ENCODE assay signal across 8 mouse cellular contexts in genomic region chr2:114200932-114201559, GRCm38 (mm10). TPM values are rescaled to one million over a fixed set of nuclear protein-coding genes. Genes with fewer than 3 reads are reported as not detected.
A peak's percentile ranks its signal among the peaks of the same experiment; 100 is the strongest.
DNase-seq lines count a peak whose midpoint lies in the region; ATAC-seq and TF ChIP-seq lines count a peak whose summit lies in the region.

TSS of gene Zfp770 (minus strand) at chr2:114201469.

- no peak; the same call in 1 of the 2 replicates for TF ChIP-seq CTCF in gastrocnemius, adult 2 months (IDR thresholded peaks at IDR 0.05)
- no peak for TF ChIP-seq CTCF in hindbrain, postnatal 0 days (IDR thresholded peaks at IDR 0.05; ENCODE audit: low read depth)

- H3K27me3 ChIP-seq in hindbrain, postnatal 0 days (ENCODE audit: insufficient read depth, low read length), result no peaks in the 10 kb centered on the region

- peak; percentile 82 for DNase-seq in gastrocnemius, adult 2 months
- peak; percentile 91 for DNase-seq in hindbrain, postnatal 0 days (ENCODE audit: low spot score)
- peak; percentile 77 to 82 for DNase-seq in left cerebral cortex, adult 18-20 months (ENCODE audit: low spot score in 2 of 2)
- peak; percentile 84 to 86 for DNase-seq in lung, postnatal 4 days
- peak; percentile 91 for DNase-seq in retina, postnatal 1 day
- DNase-seq in thymus, postnatal 4 days, result peak; percentile 83

- WGBS in hindbrain, postnatal 0 days, result under 1% methylated on average over 36 of the region's 36 CpGs

- no peaks in the 10 kb centered on the region for H3K9me3 ChIP-seq in hindbrain, postnatal 0 days (ENCODE audit: low read length)

- H3K4me3 ChIP-seq in gastrocnemius, adult 2 months, result peak within 1 kb of the TSS; percentile 94
- peak within 1 kb of the TSS; percentile 73 for H3K4me3 ChIP-seq in hindbrain, postnatal 0 days (ENCODE audit: low read length)

- H3K36me3 ChIP-seq in hindbrain, postnatal 0 days (ENCODE audit: insufficient read depth, low read length), result no peaks in the 10 kb centered on the region; the same call in 1 of the 2 replicates

- peak within 1 kb of the TSS; percentile 86 for H3K4me2 ChIP-seq in hindbrain, postnatal 0 days (ENCODE audit: low read depth, low read length)

- H3K27ac ChIP-seq in gastrocnemius, adult 2 months, result peak within 1 kb of the TSS; percentile 97
- peak within 1 kb of the TSS; percentile 79 for H3K27ac ChIP-seq in hindbrain, postnatal 0 days

- H3K9ac ChIP-seq in hindbrain, postnatal 0 days (replicated peaks; ENCODE audit: low read length), result peak within 1 kb of the TSS; percentile 77

- ATAC-seq in activated CD4-positive, CD25-positive, alpha-beta regulatory T cell, adult 4 months, result peak; percentile 88
- peak; percentile 98 for ATAC-seq in common myeloid progenitor, adult 5-6 weeks (replicated peaks; ENCODE audit: low read depth, poor library complexity, severe bottlenecking)
- peak; percentile 97 for ATAC-seq in hindbrain, postnatal 0 days

- intact Hi-C loops in gastrocnemius, adult 2 months (cut with DNase I), result loop anchor here (1.0 to 10.0 kb wide), 2 partner anchors 26 to 454 kb away; partner anchors contain the start of gene Dph6

- 0 out of 2 replicates have a peak, but pooled peaks cover 6% of the 10 kb centered on the region for H3K4me1 ChIP-seq in hindbrain, postnatal 0 days (ENCODE audit: insufficient read depth, low read length)

RNA-seq across cellular contexts. Expression of gene Zfp770, which starts in this region (rescaled TPM):
- polyA plus RNA-seq in activated CD4-positive, CD25-positive, alpha-beta regulatory T cell, adult 4 months (2017; shearing (Covaris generic)), result 1 to 10 TPM; 1.9 to 2.2 TPM
- 10.2 and 14.7 TPM in 2 replicates for total RNA-seq in common myeloid progenitor, adult 5-6 weeks (2017)
- 10 to 100 TPM; 19.4 to 26.3 TPM for total RNA-seq in gastrocnemius, adult 2 months (2021)
- total RNA-seq in hindbrain, postnatal 0 days (2014; rRNA removed), result 12.0 and 13.3 TPM in 2 replicates
- 6.2 and 6.4 TPM in 2 replicates for polyA plus RNA-seq in hindbrain, postnatal 0 days (2015; fragmentation: Nextera tagmentation; extraction: Ambion mirVana)
- 10 to 100 TPM; 23.1 to 25.4 TPM for total RNA-seq in left cerebral cortex, adult 18-20 months (2021)

Comparison
In these comparisons a context has a peak if more than half of its experiments do, and no peak if none do; other contexts are left out.
1. Peak in every context shown above with its lines: DNase-seq, ATAC-seq, H3K4me3 ChIP-seq and H3K27ac ChIP-seq.